Mouse (Mus musculus): ENCODE measurements around the gene Castor1.

Castor1 gene

DNA sequence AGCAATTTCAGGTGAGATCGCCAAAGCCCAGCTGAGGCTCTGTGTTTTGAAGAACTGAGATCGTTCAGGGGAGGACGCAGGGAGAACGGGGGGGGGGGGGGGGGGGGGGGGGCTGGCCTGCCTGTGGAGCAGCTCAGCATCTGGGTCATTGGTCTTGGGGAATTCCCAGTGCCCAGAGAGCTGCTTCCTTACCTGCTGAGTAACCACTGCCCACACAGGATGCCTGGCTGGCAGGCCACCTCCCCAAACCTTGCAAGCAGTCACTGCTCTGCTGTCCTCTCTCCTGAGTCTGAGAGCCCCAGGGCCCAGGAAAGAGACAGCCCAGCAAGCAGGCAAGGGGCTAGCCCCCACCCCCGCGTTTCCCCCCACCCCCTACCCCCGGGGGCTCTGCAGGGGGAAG is 44.8 kb downstream of the Castor1 start:
- DNase-seq (ENCODE audit: low spot score), result no peak

DNA sequence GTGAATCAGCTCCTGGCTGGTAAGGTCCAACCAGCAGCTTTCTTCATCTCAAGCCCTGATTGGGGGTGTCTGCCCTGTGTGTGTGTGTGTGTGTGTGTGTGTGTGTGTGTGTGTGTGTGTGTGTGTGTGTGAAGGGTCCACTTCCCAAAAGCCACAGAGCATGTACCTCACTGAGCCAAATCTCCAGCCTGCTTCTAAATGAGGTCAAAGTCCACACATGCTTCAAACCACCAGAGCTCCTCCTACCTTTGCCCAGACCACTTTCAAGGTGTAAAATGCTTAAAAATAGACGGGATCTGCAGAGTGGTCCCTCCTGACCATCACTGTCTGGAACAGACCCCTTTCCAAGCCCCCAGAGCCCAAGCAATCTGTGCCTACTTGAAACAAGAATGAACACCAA is 45.3 kb downstream of the Castor1 start:
- DNase-seq (ENCODE audit: low spot score), result no peak

DNA sequence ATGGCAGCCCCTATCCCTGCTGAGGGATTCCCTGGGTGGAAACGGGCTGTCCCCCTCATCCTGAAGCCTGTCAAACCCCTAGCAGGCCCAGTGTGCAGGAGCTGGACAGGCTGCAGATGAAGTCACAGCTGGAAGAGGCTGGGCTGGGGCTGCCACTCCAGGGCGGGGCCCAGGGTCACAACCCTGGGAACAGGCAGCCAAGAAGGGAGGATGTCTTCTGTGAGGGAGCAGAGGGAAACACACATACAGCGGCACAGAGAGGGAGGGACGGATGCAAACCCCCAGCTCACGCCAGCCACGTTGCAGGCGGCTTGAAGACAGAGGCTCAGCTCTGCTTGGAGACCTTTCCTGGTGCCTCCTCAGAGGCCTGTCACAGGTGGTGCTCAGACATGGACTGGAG is 46.0 kb downstream of the Castor1 start:
- no peak for DNase-seq (ENCODE audit: low spot score)

DNA sequence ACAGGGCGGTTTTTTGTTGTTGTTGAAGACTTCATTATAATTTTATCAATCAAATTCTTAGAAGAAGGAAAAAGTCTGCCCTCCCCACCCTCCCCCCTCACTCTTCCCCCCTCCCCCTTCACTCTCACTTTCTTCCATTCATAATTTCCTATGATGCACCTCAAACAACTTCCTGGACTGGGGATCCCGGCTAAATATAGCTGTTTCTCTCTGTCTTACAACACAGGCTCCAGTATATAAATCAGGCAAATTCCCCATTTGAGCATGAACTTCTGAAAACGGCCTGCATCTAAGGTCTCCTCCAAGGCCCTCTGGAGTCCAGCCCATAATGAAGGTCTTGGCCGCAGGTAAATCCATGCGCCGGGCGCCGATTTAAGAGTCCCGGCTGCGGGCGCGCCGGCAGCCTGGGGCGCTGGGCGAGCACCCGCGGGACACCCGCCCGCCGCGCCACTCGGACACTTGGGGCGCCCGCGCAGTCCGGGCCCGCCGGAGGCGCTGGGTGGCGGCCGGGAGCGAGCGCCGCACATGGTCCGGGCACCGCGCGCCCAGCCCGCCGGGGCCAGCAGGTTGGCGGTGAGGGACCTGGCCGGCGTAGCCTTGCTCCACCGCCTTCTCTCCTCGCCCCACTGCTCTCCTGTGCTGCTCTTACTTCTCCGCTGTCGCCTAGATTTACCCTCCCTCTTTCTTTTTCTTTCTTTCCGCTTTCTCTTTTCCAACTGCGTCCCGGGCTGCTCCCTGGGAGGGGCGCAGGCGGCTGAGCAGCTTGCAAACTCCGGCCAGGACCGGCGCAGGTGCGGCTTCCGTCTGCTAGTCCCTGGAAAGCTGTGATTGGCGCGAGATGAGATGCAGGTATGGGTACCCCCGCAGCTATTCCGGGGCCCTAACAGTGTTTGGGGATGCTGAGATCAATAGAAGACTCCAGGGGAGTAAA is 48.5 kb downstream of the Castor1 start:
- peak; percentile 55 for DNase-seq (ENCODE audit: low spot score)

DNA sequence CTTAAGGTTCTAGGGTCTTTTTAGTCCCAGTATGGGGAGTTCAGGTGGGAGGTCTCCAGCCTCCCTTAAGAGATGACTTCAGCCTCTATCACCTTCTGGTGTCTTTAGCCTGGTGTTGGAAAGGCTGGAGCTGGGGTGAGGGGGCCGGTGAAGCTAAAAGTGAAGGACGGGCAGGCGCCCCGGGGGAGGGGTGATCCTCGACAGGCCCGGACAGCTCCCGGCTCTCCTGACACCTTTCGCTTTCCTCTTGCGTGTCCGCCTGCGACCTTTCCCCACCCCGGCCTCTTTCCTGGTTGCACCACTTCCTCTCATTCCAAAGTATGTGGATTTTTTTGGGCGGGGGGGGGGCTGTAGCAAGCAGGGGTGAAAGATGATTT is 49.2 kb downstream of the Castor1 start:
- DNase-seq (ENCODE audit: low spot score), result no peak

DNA sequence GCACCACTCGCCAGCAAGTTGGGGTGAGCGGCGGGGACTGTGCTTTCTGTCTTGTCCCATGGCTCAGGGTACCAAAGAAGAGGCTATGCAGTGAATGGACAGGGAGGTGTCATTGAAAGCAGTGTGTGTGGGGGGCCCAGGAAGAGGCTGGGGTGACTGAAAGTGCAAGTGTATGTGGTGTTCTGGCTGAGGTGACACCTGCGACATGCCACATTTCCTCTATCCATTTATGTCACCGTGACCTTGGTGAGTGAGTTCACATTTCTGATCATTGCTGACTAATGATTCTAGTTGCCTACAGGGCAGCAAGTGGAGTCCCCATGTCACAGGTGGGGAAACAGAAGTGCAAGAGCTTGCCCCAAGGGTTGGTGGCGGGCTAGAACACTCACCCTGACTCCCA is 50.5 kb downstream of the Castor1 start:
- DNase-seq (ENCODE audit: low spot score), result no peak

DNA sequence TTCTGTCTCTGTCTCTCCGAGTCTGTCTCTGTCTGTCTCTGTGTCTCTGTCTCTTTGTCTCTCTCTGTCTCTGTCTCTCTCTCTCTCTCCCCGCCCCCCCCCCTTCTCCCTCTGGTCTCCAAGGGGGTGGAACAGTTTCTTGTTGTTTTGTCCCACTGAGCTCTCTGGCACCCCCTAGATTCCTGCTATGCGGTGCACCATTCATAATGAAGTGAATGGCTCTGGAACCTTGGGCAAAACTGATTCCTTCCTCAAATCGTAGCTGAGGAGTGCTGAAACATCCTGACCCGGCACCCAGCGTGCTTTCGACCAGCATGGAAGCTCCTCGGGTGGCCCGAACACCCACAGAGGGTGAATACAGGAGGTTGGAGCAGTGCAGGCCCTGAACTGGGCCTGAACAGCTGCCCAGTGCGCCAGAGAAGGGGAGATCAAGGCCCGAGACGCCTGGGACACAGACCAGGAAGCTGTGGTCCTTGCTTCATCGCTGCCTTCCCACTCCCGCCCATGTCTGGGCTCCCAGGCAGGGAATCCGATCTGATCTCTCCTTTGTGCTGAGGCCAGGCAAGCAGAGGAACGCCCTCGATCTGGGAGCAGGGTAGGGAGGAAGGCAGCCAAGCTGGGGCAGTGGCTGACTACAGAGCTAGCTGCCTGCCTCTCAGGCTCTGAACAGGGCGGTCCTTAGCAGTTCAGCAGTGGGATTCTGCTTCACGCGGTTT is 52.9 kb downstream of the Castor1 start:
- DNase-seq (ENCODE audit: low spot score), result peak; percentile 48

DNA sequence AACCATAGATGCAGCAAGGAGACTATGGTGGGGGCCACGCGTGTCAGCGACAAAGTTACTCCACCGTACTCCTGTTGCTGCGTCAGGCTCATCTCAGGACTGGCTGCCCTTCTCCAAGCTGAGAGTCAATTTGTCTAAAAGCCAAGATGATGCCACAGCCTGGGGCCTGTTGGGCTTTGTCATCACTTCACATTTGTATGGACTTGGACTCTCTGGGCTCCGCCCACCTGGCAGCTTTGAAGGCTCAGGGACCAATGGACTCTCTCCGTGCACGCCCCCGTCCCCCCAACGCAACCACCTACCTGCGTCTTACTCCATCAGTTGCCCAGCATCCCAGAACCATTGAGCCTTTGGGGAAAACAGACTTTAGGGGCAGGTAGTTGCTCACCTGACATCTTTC is 53.5 kb downstream of the Castor1 start:
- no peak for DNase-seq (ENCODE audit: low spot score)
